Mouse (Mus musculus) liver, embryonic 14.5 days (tissue): ENCODE measurements around the gene Cox14. TPM values are rescaled to one million over a fixed set of nuclear protein-coding genes. Genes with fewer than 3 reads are reported as not detected.

Experiments used
- ATAC-seq: fragments of 200-750 bp; cut with Nextera tagmentation; 2 replicates; pipeline ENCODE4 v1.8.0; 2017; ENCODE audit warnings: moderate number of reproducible peaks, mild to moderate bottlenecking, moderate library complexity; ENCODE audit not compliant: insufficient read depth
- DNase-seq, 3 experiments: peaks; one replicate each; pipeline ENCODE4 v3.0.0-alpha.2; 2012 to 2013; ENCODE audit warnings: low read depth in 3 of 3, low spot score in 3 of 3
- H3K27ac ChIP-seq: fragments of 300-500 bp; sonication (generic); 2 replicates; pipeline ENCODE4 v1.5.1; 2014; ENCODE audit warnings: moderate library complexity, mild to moderate bottlenecking, control low read depth, inconsistent platforms
- H3K27me3 ChIP-seq: fragments of 300-500 bp; sonication (generic); 2 replicates; pipeline ENCODE4 v1.6.1; 2014; ENCODE audit warnings: mild to moderate bottlenecking, low read length, moderate library complexity; ENCODE audit not compliant: control insufficient read depth, insufficient read depth
- H3K36me3 ChIP-seq: fragments of 300-500 bp; sonication (generic); replicated peaks from 2 replicates; pipeline ENCODE4 v1.6.1; 2014; ENCODE audit warnings: low read depth; ENCODE audit not compliant: control insufficient read depth, insufficient read depth
- H3K4me1 ChIP-seq, 2 experiments: fragments of 200-500 bp in 1 of 2; fragments of 300-500 bp in 1 of 2; sonication (generic) in 1 of 2; replicated peaks; 2 replicates each; pipeline ENCODE4 v1.6.1; 2012 to 2014; ENCODE audit warnings: antibody characterized with exemption in 1 of 2, inconsistent platforms in 1 of 2, low read length in 1 of 2; ENCODE audit not compliant: control insufficient read depth in 2 of 2, insufficient read depth in 2 of 2
- H3K4me2 ChIP-seq: fragments of 300-500 bp; sonication (generic); 2 replicates; pipeline ENCODE4 v1.6.1; 2014; ENCODE audit warnings: low read depth, mild to moderate bottlenecking, control low read depth, moderate library complexity
- H3K4me3 ChIP-seq, 2 experiments: fragments of 200-500 bp in 1 of 2; fragments of 300-500 bp in 1 of 2; sonication (generic) in 1 of 2; 2 replicates each; pipeline ENCODE4 v1.5.1; 2012 to 2014; ENCODE audit warnings: low read depth in 2 of 2, low read length in 2 of 2, mild to moderate bottlenecking in 2 of 2, control low read depth in 1 of 2, inconsistent platforms in 1 of 2, moderate library complexity in 1 of 2; ENCODE audit not compliant: insufficient read depth in 1 of 2
- H3K9ac ChIP-seq: fragments of 300-500 bp; sonication (generic); replicated peaks from 2 replicates; pipeline ENCODE4 v1.6.1; 2014; ENCODE audit warnings: mild to moderate bottlenecking, control low read depth, moderate library complexity
- H3K9me3 ChIP-seq: fragments of 300-500 bp; sonication (generic); 2 replicates; pipeline ENCODE4 v1.6.1; 2016; ENCODE audit warnings: low read length, mixed read lengths; ENCODE audit not compliant: control insufficient read depth
- CTCF ChIP-seq: IDR thresholded peaks from 2 replicates; pipeline ENCODE4 v1.5.1; 2016; ENCODE audit warnings: antibody characterized with exemption, low read depth, control low read depth
- EP300 ChIP-seq: IDR thresholded peaks from 2 replicates; pipeline ENCODE4 v1.6.1; 2016; ENCODE audit warnings: antibody characterized with exemption, low read depth
- WGBS: fragments of 180-500 bp; shearing (Covaris S2); extraction: QIAGEN DNeasy Blood & Tissue Kit; methylation state at CpG from one replicate; pipeline ENCODE4 v1.1.7; 2014; ENCODE audit not compliant: insufficient replicate concordance; 5-methylcytosine and 5-hydroxymethylcytosine counted together
- polyA plus RNA-seq, 2 experiments: library from polyadenylated mRNA; depleted of rRNA in 1 of 2; stranded (reverse) in 1 of 2; unstranded in 1 of 2; fragments of >200 nt; fragmentation: Nextera tagmentation in 1 of 2; extraction: Ambion mirVana in 1 of 2; gene quantifications; 2 replicates each; pipeline versions ENCODE4 v1.2.1 to v1.2.3; 2012 to 2014

Cox14 gene
- polyA plus RNA-seq, 2 experiments: 67.6 to 84.9 TPM

- TF ChIP-seq CTCF (no peak), EP300 (no peak)
- Histone ChIP-seq H3K4me2 (no peak overlapping the region), H3K9ac (no peak overlapping the region), H3K36me3 (peaks cover 11% of the 10 kb centered on the region), H3K4me1 (peaks cover 0 to 9% of the 10 kb centered on the region in 2 experiments; a peak in 2 of 4 replicates), H3K27ac (no peak overlapping the region), H3K27me3 (no peaks in the 10 kb centered on the region), H3K9me3 (no peaks in the 10 kb centered on the region), H3K4me3 (no peak overlapping the region)
- WGBS: 70% methylated on average over 13 of the region's 13 CpGs
- DNase-seq (no peak), ATAC-seq (no peak)
Measured at GRCm38 (mm10) chr15:99712666-99713559, 12.5 kb upstream of the Cox14 start.

DNA sequence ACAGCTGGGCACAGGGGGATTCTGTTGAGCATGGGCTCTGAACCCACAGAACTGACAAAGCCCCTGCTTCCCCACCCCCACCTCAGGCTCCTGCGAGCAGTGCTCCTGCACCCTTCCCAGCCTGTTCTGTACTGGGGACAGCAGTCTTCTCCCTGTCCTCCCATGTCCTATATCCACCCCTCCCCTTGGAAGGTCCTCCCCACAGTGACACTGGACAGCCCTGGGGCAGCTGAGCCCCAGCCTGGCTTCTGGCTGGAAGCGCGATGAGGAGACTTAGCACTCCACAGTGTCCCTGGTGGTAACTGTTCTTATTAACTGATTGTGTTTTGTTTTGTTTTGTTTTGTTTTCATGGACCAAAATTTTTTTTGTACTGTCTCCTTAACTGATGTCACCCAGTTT lies 11.8 kb upstream of the Cox14 start:
- ATAC-seq: no peak
- H3K27ac ChIP-seq: no peak overlapping the region
- no peaks in the 10 kb centered on the region for H3K9me3 ChIP-seq
- no peak overlapping the region for H3K4me3 ChIP-seq
- no peak for DNase-seq
- H3K9ac ChIP-seq: no peak overlapping the region
- TF ChIP-seq CTCF (no peak), EP300 (no peak)
- no peak overlapping the region for H3K4me2 ChIP-seq
- WGBS: 82% methylated on average over 3 of the region's 3 CpGs
- H3K27me3 ChIP-seq: no peaks in the 10 kb centered on the region
- peaks cover 0 to 9% of the 10 kb centered on the region in 2 experiments; a peak in 2 of 4 replicates for H3K4me1 ChIP-seq
- H3K36me3 ChIP-seq: peaks cover 11% of the 10 kb centered on the region

DNA sequence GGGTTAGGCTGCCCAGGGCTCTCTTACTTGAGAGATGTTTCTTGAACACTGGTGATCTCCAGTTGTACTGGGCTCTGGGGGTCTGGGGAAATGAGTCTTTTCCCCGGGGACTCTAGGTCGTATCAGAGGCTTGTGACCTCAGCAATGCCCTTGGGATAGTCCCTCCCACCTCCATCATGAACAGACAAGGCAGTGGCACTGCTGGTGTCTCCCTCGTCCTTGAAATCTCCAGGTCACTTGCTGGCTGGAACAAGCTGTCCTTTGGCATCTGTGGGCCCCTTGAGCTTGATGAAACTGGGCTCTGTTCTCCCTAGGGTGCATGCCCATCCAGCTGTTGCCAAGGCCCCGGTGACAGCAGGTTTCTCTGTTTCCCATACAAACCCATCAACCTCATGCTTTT lies 11.2 kb upstream of the Cox14 start:
- no peak overlapping the region for H3K27ac ChIP-seq

DNA sequence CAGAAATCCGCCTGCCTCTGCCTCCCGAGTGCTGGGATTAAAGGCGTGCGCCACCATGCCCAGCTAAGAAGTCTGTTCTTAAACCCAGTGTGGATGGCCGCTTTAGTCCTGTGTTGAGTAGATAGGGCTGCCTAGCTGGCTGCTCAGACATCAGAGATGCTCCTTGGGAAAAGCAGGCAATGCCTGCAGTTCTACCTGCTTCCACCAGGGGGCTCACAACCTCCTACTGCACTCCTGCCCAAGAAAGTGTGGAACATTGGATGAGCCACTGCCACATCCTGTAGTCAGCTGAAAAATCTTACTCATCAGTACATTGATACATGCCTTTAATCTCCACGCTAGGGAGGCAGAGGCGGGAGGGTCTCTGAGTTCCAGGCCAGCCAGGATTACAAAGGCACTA lies 10.6 kb upstream of the Cox14 start:
- ATAC-seq (peak; percentile 36; the same call in 1 of the 2 replicates), DNase-seq (no peak)

More for the DNA sequence above, 11.2 kb upstream of the Cox14 start:
- DNase-seq (no peak), ATAC-seq (no peak)
- H3K4me2 ChIP-seq: no peak overlapping the region
- no peak overlapping the region for H3K4me3 ChIP-seq
- TF ChIP-seq EP300: no peak
- TF ChIP-seq CTCF: no peak
- no peaks in the 10 kb centered on the region for H3K27me3 ChIP-seq
- 66% methylated on average over 4 of the region's 4 CpGs for WGBS
- H3K9ac ChIP-seq: no peak overlapping the region
- no peaks in the 10 kb centered on the region for H3K9me3 ChIP-seq
- H3K4me1 ChIP-seq: peaks cover 0 to 9% of the 10 kb centered on the region in 2 experiments; a peak in 2 of 4 replicates
- H3K36me3 ChIP-seq: peaks cover 8% of the 10 kb centered on the region

GRCm38 (mm10) chr15:99715361-99715865 lies 10.0 kb upstream of the Cox14 start:
- Histone ChIP-seq H3K9me3 (no peaks in the 10 kb centered on the region), H3K36me3 (peaks cover 2% of the 10 kb centered on the region; the same call in 1 of the 2 replicates), H3K9ac (no peak overlapping the region), H3K27me3 (no peaks in the 10 kb centered on the region), H3K4me3 (no peak overlapping the region), H3K4me2 (no peak overlapping the region), H3K27ac (no peak overlapping the region), H3K4me1 (peaks cover 0 to 7% of the 10 kb centered on the region in 2 experiments; a peak in 2 of 4 replicates)
- ATAC-seq (no peak), DNase-seq (no peak)
- WGBS: 59% methylated on average over 13 of the region's 13 CpGs
- TF ChIP-seq CTCF: no peak
- 0 out of 2 replicates have a peak, but pooled peaks have one; percentile 30 for TF ChIP-seq EP300

More for the DNA sequence above, 10.6 kb upstream of the Cox14 start:
- H3K4me1 ChIP-seq: peaks cover 0 to 9% of the 10 kb centered on the region in 2 experiments; a peak in 2 of 4 replicates
- H3K27ac ChIP-seq: no peak overlapping the region
- no peak overlapping the region for H3K9ac ChIP-seq
- H3K27me3 ChIP-seq: no peaks in the 10 kb centered on the region
- WGBS: 40% methylated on average over 7 of the region's 7 CpGs
- H3K36me3 ChIP-seq: peaks cover 2% of the 10 kb centered on the region
- peak; percentile 98 for TF ChIP-seq CTCF
- TF ChIP-seq EP300: no peak
- no peak overlapping the region for H3K4me2 ChIP-seq
- H3K4me3 ChIP-seq: no peak overlapping the region
- no peaks in the 10 kb centered on the region for H3K9me3 ChIP-seq
